Mouse (Mus musculus): ENCODE measurements around the gene Mroh8. TPM values are rescaled to one million over a fixed set of nuclear protein-coding genes. Genes with fewer than 3 reads are reported as not detected.
"Not testable (repeated sequence)": the region's sequence is repeated elsewhere in the genome, so short reads cannot be mapped to it uniquely, and the experiment has no call there.

Gene Mroh8
- polyA plus RNA-seq, 1 experiment from 2014 or later: 0.36 TPM

GRCm38 (mm10) chr2:157283321-157283720, 4.0 kb upstream of the Mroh8 start:
- WGBS: 85% methylated on average over 6 of the region's 6 CpGs
- H3K27me3 ChIP-seq: no peaks in the 10 kb centered on the region
- H3K27ac ChIP-seq (replicated peaks): no peak overlapping the region
- no peak overlapping the region for H3K4me3 ChIP-seq
- peaks cover 25% of the 10 kb centered on the region for H3K36me3 ChIP-seq
- H3K9me3 ChIP-seq: no peaks in the 10 kb centered on the region
- no peak for ATAC-seq (ENCODE audit: low FRiP score, low read depth)
- H3K4me1 ChIP-seq (replicated peaks): peaks cover 26% of the 10 kb centered on the region
- no peak overlapping the region for H3K4me2 ChIP-seq
- no peak overlapping the region for H3K9ac ChIP-seq

- Histone ChIP-seq H3K4me3 (peak within 1 kb of the TSS; percentile 69), H3K9me3 (no peaks in the 10 kb centered on the region), H3K27me3 (no peaks in the 10 kb centered on the region), H3K4me2 (peak within 1 kb of the TSS; percentile 78), H3K27ac (replicated peaks) (peak within 1 kb of the TSS; percentile 96), H3K9ac (peak within 1 kb of the TSS; percentile 91), H3K4me1 (replicated peaks) (peaks cover 25% of the 10 kb centered on the region), H3K36me3 (peaks cover 6% of the 10 kb centered on the region; the same call in 1 of the 2 replicates)
- peak; percentile 99 for ATAC-seq (ENCODE audit: low FRiP score, low read depth)
- WGBS: under 1% methylated on average over 61 of the region's 64 CpGs
Measured at GRCm38 (mm10) chr2:157278717-157279415, 483 bp downstream of the Mroh8 start, which contains the start of gene Rpn2. Rpn2 (plus strand) TSS chr2:157279017.

- H3K27me3 ChIP-seq: no peaks in the 10 kb centered on the region
- no peaks in the 10 kb centered on the region for H3K36me3 ChIP-seq
- H3K9ac ChIP-seq: no peak overlapping the region
- no peak for ATAC-seq (ENCODE audit: low FRiP score, low read depth)
- H3K27ac ChIP-seq (replicated peaks): no peak overlapping the region
- H3K4me1 ChIP-seq (replicated peaks): no peaks in the 10 kb centered on the region
- no peaks in the 10 kb centered on the region for H3K9me3 ChIP-seq
- no peak overlapping the region for H3K4me3 ChIP-seq
- 86% methylated on average over 6 of the region's 6 CpGs for WGBS
- H3K4me2 ChIP-seq: no peak overlapping the region
Measured at GRCm38 (mm10) chr2:157263832-157264231, 15.5 kb downstream of the Mroh8 start.

GRCm38 (mm10) chr2:157263101-157263500, 16.2 kb downstream of the Mroh8 start:
- Histone ChIP-seq H3K27ac (replicated peaks) (no peak overlapping the region), H3K27me3 (no peaks in the 10 kb centered on the region), H3K4me3 (no peak overlapping the region), H3K9me3 (no peaks in the 10 kb centered on the region), H3K4me2 (no peak overlapping the region), H3K36me3 (no peaks in the 10 kb centered on the region), H3K9ac (no peak overlapping the region), H3K4me1 (replicated peaks) (no peaks in the 10 kb centered on the region)
- no peak for ATAC-seq (ENCODE audit: low FRiP score, low read depth)
- 86% methylated on average over 1 of the region's 1 CpGs for WGBS

- no peaks in the 10 kb centered on the region for H3K9me3 ChIP-seq
- H3K4me1 ChIP-seq (replicated peaks): no peaks in the 10 kb centered on the region
- no peaks in the 10 kb centered on the region for H3K36me3 ChIP-seq
- H3K4me3 ChIP-seq: no peak overlapping the region
- no peak overlapping the region for H3K4me2 ChIP-seq
- H3K27ac ChIP-seq (replicated peaks): no peak overlapping the region
- ATAC-seq (ENCODE audit: low FRiP score, low read depth): no peak
- 75% methylated on average over 9 of the region's 9 CpGs for WGBS
- H3K9ac ChIP-seq: no peak overlapping the region
- no peaks in the 10 kb centered on the region for H3K27me3 ChIP-seq
Measured at GRCm38 (mm10) chr2:157262506-157262905, 16.8 kb downstream of the Mroh8 start.

- no peaks in the 10 kb centered on the region for H3K27me3 ChIP-seq
- 85% methylated on average over 5 of the region's 5 CpGs for WGBS
- ATAC-seq (ENCODE audit: low FRiP score, low read depth): no peak
Measured at GRCm38 (mm10) chr2:157261930-157262329, 17.4 kb downstream of the Mroh8 start.

GRCm38 (mm10) chr2:157259720-157260119, 19.6 kb downstream of the Mroh8 start:
- Histone ChIP-seq H3K36me3 (no peaks in the 10 kb centered on the region), H3K4me1 (replicated peaks) (no peaks in the 10 kb centered on the region), H3K27ac (replicated peaks) (no peak overlapping the region), H3K9ac (no peak overlapping the region), H3K4me3 (no peak overlapping the region), H3K27me3 (no peaks in the 10 kb centered on the region), H3K4me2 (no peak overlapping the region), H3K9me3 (no peaks in the 10 kb centered on the region)
- ATAC-seq (ENCODE audit: low FRiP score, low read depth): no peak
- 4% methylated on average over 5 of the region's 5 CpGs for WGBS

More at GRCm38 (mm10) chr2:157261930-157262329, 17.4 kb downstream of the Mroh8 start:
- H3K4me2 ChIP-seq: no peak overlapping the region
- no peak overlapping the region for H3K4me3 ChIP-seq
- H3K4me1 ChIP-seq (replicated peaks): no peaks in the 10 kb centered on the region
- no peak overlapping the region for H3K27ac ChIP-seq (replicated peaks)
- H3K9me3 ChIP-seq: no peaks in the 10 kb centered on the region
- no peaks in the 10 kb centered on the region for H3K36me3 ChIP-seq
- H3K9ac ChIP-seq: no peak overlapping the region

- Histone ChIP-seq H3K4me3 (no peak overlapping the region), H3K36me3 (no peaks in the 10 kb centered on the region), H3K9me3 (no peaks in the 10 kb centered on the region), H3K27ac (replicated peaks) (no peak overlapping the region), H3K27me3 (no peaks in the 10 kb centered on the region), H3K9ac (no peak overlapping the region), H3K4me2 (no peak overlapping the region), H3K4me1 (replicated peaks) (no peaks in the 10 kb centered on the region)
- ATAC-seq (ENCODE audit: low FRiP score, low read depth): no peak
Measured at GRCm38 (mm10) chr2:157248111-157248510, 31.2 kb downstream of the Mroh8 start.

GRCm38 (mm10) chr2:157245603-157246002, 33.7 kb downstream of the Mroh8 start:
- Histone ChIP-seq H3K36me3 (no peaks in the 10 kb centered on the region), H3K4me1 (replicated peaks) (no peaks in the 10 kb centered on the region), H3K27me3 (no peaks in the 10 kb centered on the region), H3K9ac (no peak overlapping the region), H3K4me3 (no peak overlapping the region), H3K27ac (replicated peaks) (no peak overlapping the region), H3K9me3 (no peaks in the 10 kb centered on the region), H3K4me2 (no peak overlapping the region)
- 78% methylated on average over 2 of the region's 2 CpGs for WGBS
- ATAC-seq (ENCODE audit: low FRiP score, low read depth): no peak

- no peak for ATAC-seq (ENCODE audit: low FRiP score, low read depth)
- H3K4me2 ChIP-seq: no peak overlapping the region
- no peak overlapping the region for H3K9ac ChIP-seq
- no peak overlapping the region for H3K27ac ChIP-seq (replicated peaks)
- H3K4me1 ChIP-seq (replicated peaks): no peaks in the 10 kb centered on the region
- 58% methylated on average over 5 of the region's 5 CpGs for WGBS
- no peaks in the 10 kb centered on the region for H3K9me3 ChIP-seq
- H3K36me3 ChIP-seq: no peaks in the 10 kb centered on the region
- no peaks in the 10 kb centered on the region for H3K27me3 ChIP-seq
- no peak overlapping the region for H3K4me3 ChIP-seq
Measured at GRCm38 (mm10) chr2:157245001-157245400, 34.3 kb downstream of the Mroh8 start.

GRCm38 (mm10) chr2:157235946-157236345, 43.4 kb downstream of the Mroh8 start:
- Histone ChIP-seq H3K27me3 (no peaks in the 10 kb centered on the region), H3K36me3 (no peaks in the 10 kb centered on the region), H3K9ac (no peak overlapping the region), H3K27ac (replicated peaks) (no peak overlapping the region), H3K4me2 (no peak overlapping the region), H3K4me3 (no peak overlapping the region), H3K4me1 (replicated peaks) (no peaks in the 10 kb centered on the region), H3K9me3 (no peaks in the 10 kb centered on the region)
- no peak for ATAC-seq (ENCODE audit: low FRiP score, low read depth)
- 75% methylated on average over 8 of the region's 8 CpGs for WGBS

GRCm38 (mm10) chr2:157221916-157222315, 57.4 kb downstream of the Mroh8 start:
- 93% methylated on average over 3 of the region's 3 CpGs for WGBS
- not testable (repeated sequence) for H3K27ac ChIP-seq (replicated peaks); H3K27me3 ChIP-seq; H3K36me3 ChIP-seq; H3K4me2 ChIP-seq; H3K9ac ChIP-seq; H3K4me3 ChIP-seq; H3K9me3 ChIP-seq; ATAC-seq (ENCODE audit: low FRiP score, low read depth); H3K4me1 ChIP-seq (replicated peaks)

- Histone ChIP-seq H3K4me3 (no peak overlapping the region), H3K4me2 (no peak overlapping the region), H3K27me3 (no peaks in the 10 kb centered on the region), H3K9ac (no peak overlapping the region), H3K27ac (replicated peaks) (no peak overlapping the region), H3K36me3 (no peaks in the 10 kb centered on the region), H3K9me3 (no peaks in the 10 kb centered on the region), H3K4me1 (replicated peaks) (no peaks in the 10 kb centered on the region)
- no peak for ATAC-seq (ENCODE audit: low FRiP score, low read depth)
- WGBS: 83% methylated on average over 6 of the region's 6 CpGs
Measured at GRCm38 (mm10) chr2:157220108-157220507, 59.2 kb downstream of the Mroh8 start.

All from hindbrain, embryonic 15.5 days (tissue).